Mouse (Mus musculus): ENCODE results near the gene Snx29. TPM values are rescaled to one million over a fixed set of nuclear protein-coding genes. Genes with fewer than 3 reads are reported as not detected.

The Snx29 gene
- polyA plus RNA-seq, 1 experiment from 2014 or later: 15.3 TPM

DNA sequence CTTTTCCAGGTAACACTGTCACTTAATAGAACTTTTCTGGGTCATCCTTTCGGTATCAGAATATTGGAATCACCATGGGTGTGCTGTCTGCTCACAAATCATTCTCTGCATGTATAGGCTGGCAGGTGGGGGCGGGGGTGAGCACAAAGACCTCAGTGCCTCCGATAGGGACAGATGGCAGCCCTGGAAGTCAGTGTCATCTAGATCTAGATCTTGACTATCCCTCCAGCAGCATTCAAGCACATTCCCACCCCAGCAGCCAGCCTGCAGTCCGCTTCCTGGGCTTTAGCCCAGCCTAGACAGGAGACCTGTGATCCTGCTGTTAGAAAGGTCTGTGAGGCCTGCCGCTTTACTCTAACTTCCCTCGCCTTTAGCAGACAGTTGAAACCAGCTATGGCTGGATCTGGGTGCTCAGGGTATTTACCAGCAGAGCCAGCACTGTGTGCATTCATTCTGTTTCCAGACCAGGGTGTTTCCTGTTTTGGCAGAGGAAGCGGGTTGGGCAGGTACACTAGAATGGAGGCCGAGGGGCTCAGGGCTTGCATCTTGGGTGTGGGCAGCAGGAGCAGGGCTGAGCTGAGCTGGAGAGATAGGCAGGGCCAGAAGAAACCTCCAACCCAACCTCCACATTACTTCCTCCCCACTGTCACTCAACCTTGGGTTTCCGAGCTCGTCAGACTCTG lies 203.5 kb downstream of the Snx29 start:
- Histone ChIP-seq H3K4me2 (replicated peaks; ENCODE audit: low read depth, low read length) (no peak overlapping the region), H3K9ac (ENCODE audit: low read depth, low read length) (no peak overlapping the region), H3K27ac (ENCODE audit: low read depth, low read length) (no peak overlapping the region), H3K4me1 (replicated peaks; ENCODE audit: control insufficient read depth, insufficient read depth, low read length) (no peaks in the 10 kb centered on the region; the same call in 1 of the 2 replicates), H3K9me3 (ENCODE audit: control insufficient read depth, low read length) (no peaks in the 10 kb centered on the region), H3K36me3 (ENCODE audit: control insufficient read depth, insufficient read depth, low read length) (no peaks in the 10 kb centered on the region), H3K4me3 (ENCODE audit: low read depth, low read length) (no peak overlapping the region), H3K27me3 (ENCODE audit: control insufficient read depth, insufficient read depth, low read length) (no peaks in the 10 kb centered on the region)
- DNase-seq (ENCODE audit: low spot score): no peak
- 82% methylated on average over 10 of the region's 10 CpGs for WGBS
- ATAC-seq (ENCODE audit: low FRiP score): no peak

DNA sequence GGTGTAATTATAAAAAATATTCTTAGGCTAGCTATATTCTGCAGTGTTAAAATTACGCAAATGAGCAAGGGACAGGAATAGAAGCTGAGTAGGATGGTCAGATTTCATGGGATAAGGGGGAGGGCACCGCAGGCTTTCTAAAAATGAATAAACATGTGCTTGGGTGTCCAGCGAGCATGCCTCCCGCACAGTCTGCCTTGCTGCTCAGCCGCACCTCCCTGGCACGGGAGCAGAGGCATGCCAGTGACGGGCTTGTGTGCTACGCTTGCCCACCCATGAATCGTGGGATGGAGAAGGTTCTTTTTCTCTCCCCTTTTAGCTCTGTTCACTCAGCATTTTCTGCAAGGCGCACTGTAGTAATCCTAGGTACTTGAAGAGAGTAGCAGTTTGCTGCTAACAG lies 204.3 kb downstream of the Snx29 start:
- Histone ChIP-seq H3K27ac (ENCODE audit: low read depth, low read length) (no peak overlapping the region), H3K9ac (ENCODE audit: low read depth, low read length) (no peak overlapping the region), H3K4me1 (replicated peaks; ENCODE audit: control insufficient read depth, insufficient read depth, low read length) (no peaks in the 10 kb centered on the region; the same call in 1 of the 2 replicates), H3K27me3 (ENCODE audit: control insufficient read depth, insufficient read depth, low read length) (no peaks in the 10 kb centered on the region), H3K36me3 (ENCODE audit: control insufficient read depth, insufficient read depth, low read length) (no peaks in the 10 kb centered on the region), H3K4me3 (ENCODE audit: low read depth, low read length) (no peak overlapping the region), H3K9me3 (ENCODE audit: control insufficient read depth, low read length) (no peaks in the 10 kb centered on the region), H3K4me2 (replicated peaks; ENCODE audit: low read depth, low read length) (no peak overlapping the region)
- no peak for DNase-seq (ENCODE audit: low spot score)
- no peak for ATAC-seq (ENCODE audit: low FRiP score)
- WGBS: 86% methylated on average over 10 of the region's 10 CpGs

DNA sequence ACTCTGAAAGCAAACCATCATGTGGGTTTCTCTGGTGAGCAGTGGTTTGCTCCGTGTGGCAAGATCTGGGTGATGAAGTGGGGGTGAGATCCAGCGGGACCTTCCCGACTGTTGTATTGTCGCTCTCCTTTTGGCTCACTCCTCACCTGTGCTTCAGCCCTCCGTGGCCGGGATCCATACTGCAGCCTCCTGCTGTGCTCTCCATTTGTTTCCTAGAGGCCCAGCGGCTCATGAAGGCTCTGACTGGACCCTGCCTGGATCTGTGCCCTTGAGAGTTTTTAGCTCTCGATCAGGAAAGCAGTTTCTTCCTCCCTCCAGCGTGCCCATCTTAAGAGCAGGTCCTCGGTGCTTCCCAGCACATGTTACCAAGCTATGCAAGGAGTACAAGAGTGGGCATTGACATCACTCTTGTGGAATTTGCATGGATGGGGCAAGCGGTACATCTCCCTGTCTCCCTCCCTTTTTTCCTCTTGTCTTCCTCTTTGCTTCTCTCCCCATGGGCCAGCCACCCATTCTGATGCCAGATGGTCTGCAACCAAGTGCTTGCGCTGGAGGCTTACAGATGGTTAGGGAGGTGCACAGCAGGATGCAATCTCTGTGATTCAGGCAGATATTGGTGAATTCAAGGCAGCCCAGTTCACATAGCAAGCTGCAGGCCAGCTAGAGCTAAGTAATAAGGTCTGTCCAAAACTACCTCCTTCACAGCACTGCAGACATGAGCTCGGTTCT lies 207.9 kb downstream of the Snx29 start:
- ATAC-seq (ENCODE audit: low FRiP score) (no peak), DNase-seq (ENCODE audit: low spot score) (no peak)
- Histone ChIP-seq H3K4me1 (replicated peaks; ENCODE audit: control insufficient read depth, insufficient read depth, low read length) (no peaks in the 10 kb centered on the region; the same call in 1 of the 2 replicates), H3K9ac (ENCODE audit: low read depth, low read length) (no peak overlapping the region), H3K27me3 (ENCODE audit: control insufficient read depth, insufficient read depth, low read length) (no peaks in the 10 kb centered on the region), H3K36me3 (ENCODE audit: control insufficient read depth, insufficient read depth, low read length) (no peaks in the 10 kb centered on the region), H3K9me3 (ENCODE audit: control insufficient read depth, low read length) (no peaks in the 10 kb centered on the region), H3K27ac (ENCODE audit: low read depth, low read length) (no peak overlapping the region), H3K4me2 (replicated peaks; ENCODE audit: low read depth, low read length) (no peak overlapping the region), H3K4me3 (ENCODE audit: low read depth, low read length) (no peak overlapping the region)
- WGBS: 47% methylated on average over 13 of the region's 13 CpGs

DNA sequence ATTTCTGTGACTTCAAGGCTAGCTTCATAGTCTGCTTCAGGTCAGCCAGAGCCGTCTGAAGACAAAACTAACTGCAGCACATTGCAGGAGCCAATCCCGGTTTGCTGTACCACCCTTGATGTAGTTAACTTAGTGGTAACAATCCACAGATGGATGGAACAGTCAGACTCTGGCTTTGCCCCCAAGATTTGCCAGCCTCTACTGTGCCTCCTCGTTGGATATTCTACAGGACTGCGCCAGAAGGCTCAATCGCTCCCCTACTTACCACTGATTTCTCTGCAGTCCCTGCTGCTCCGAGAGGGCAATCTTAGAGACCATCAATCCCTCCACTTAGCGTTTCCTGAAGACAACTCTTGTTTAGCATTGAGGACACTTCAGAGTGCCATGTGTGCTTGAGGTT lies 208.7 kb downstream of the Snx29 start:
- no peak overlapping the region for H3K4me2 ChIP-seq (replicated peaks; ENCODE audit: low read depth, low read length)
- WGBS: 92% methylated on average over 7 of the region's 7 CpGs
- H3K9me3 ChIP-seq (ENCODE audit: control insufficient read depth, low read length): no peaks in the 10 kb centered on the region
- no peaks in the 10 kb centered on the region for H3K4me1 ChIP-seq (replicated peaks; ENCODE audit: control insufficient read depth, insufficient read depth, low read length)
- DNase-seq (ENCODE audit: low spot score): no peak
- H3K36me3 ChIP-seq (ENCODE audit: control insufficient read depth, insufficient read depth, low read length): no peaks in the 10 kb centered on the region
- no peak for ATAC-seq (ENCODE audit: low FRiP score)
- H3K9ac ChIP-seq (ENCODE audit: low read depth, low read length): no peak overlapping the region
- no peak overlapping the region for H3K27ac ChIP-seq (ENCODE audit: low read depth, low read length)
- no peaks in the 10 kb centered on the region for H3K27me3 ChIP-seq (ENCODE audit: control insufficient read depth, insufficient read depth, low read length)
- no peak overlapping the region for H3K4me3 ChIP-seq (ENCODE audit: low read depth, low read length)

GRCm38 (mm10) chr16:11532592-11532991 lies 209.9 kb downstream of the Snx29 start:
- Histone ChIP-seq H3K4me1 (replicated peaks; ENCODE audit: control insufficient read depth, insufficient read depth, low read length) (no peaks in the 10 kb centered on the region), H3K36me3 (ENCODE audit: control insufficient read depth, insufficient read depth, low read length) (no peaks in the 10 kb centered on the region), H3K9ac (ENCODE audit: low read depth, low read length) (no peak overlapping the region), H3K27me3 (ENCODE audit: control insufficient read depth, insufficient read depth, low read length) (no peaks in the 10 kb centered on the region), H3K4me2 (replicated peaks; ENCODE audit: low read depth, low read length) (no peak overlapping the region), H3K9me3 (ENCODE audit: control insufficient read depth, low read length) (no peaks in the 10 kb centered on the region), H3K27ac (ENCODE audit: low read depth, low read length) (no peak overlapping the region), H3K4me3 (ENCODE audit: low read depth, low read length) (no peak overlapping the region)
- ATAC-seq (ENCODE audit: low FRiP score): no peak
- 73% methylated on average over 8 of the region's 8 CpGs for WGBS
- DNase-seq (ENCODE audit: low spot score): no peak

GRCm38 (mm10) chr16:11533441-11533840 lies 210.7 kb downstream of the Snx29 start:
- Histone ChIP-seq H3K9me3 (ENCODE audit: control insufficient read depth, low read length) (no peaks in the 10 kb centered on the region), H3K9ac (ENCODE audit: low read depth, low read length) (no peak overlapping the region), H3K27ac (ENCODE audit: low read depth, low read length) (no peak overlapping the region), H3K4me2 (replicated peaks; ENCODE audit: low read depth, low read length) (no peak overlapping the region), H3K4me1 (replicated peaks; ENCODE audit: control insufficient read depth, insufficient read depth, low read length) (no peaks in the 10 kb centered on the region), H3K27me3 (ENCODE audit: control insufficient read depth, insufficient read depth, low read length) (no peaks in the 10 kb centered on the region), H3K36me3 (ENCODE audit: control insufficient read depth, insufficient read depth, low read length) (no peaks in the 10 kb centered on the region), H3K4me3 (ENCODE audit: low read depth, low read length) (no peak overlapping the region)
- ATAC-seq (ENCODE audit: low FRiP score): no peak
- no peak for DNase-seq (ENCODE audit: low spot score)
- 81% methylated on average over 3 of the region's 3 CpGs for WGBS

DNA sequence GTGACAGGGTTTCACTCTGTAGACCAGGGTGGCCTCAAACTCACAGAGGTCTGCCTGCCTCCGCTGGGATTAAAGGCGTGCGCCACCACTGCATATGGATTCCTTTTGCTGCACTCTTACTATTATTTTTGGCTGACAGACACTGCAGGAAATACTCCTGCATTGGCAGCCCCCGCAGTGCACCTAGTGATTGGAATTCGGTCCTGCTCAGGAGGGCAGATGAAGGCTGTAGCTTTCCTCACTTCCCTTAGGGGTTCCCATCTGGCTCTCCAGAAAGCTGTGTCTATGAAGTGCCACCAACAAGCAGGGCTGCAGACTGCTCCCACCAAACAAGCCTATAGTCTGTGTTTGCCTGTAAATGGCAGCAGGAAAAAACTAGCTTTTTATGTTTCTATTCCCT lies 215.0 kb downstream of the Snx29 start:
- no peak overlapping the region for H3K9ac ChIP-seq (ENCODE audit: low read depth, low read length)
- no peaks in the 10 kb centered on the region for H3K36me3 ChIP-seq (ENCODE audit: control insufficient read depth, insufficient read depth, low read length)
- no peak overlapping the region for H3K4me2 ChIP-seq (replicated peaks; ENCODE audit: low read depth, low read length)
- no peaks in the 10 kb centered on the region for H3K27me3 ChIP-seq (ENCODE audit: control insufficient read depth, insufficient read depth, low read length)
- H3K4me3 ChIP-seq (ENCODE audit: low read depth, low read length): no peak overlapping the region
- 47% methylated on average over 5 of the region's 5 CpGs for WGBS
- H3K4me1 ChIP-seq (replicated peaks; ENCODE audit: control insufficient read depth, insufficient read depth, low read length): no peaks in the 10 kb centered on the region
- no peaks in the 10 kb centered on the region for H3K9me3 ChIP-seq (ENCODE audit: control insufficient read depth, low read length)
- no peak for ATAC-seq (ENCODE audit: low FRiP score)
- H3K27ac ChIP-seq (ENCODE audit: low read depth, low read length): no peak overlapping the region
- DNase-seq (ENCODE audit: low spot score): no peak

DNA sequence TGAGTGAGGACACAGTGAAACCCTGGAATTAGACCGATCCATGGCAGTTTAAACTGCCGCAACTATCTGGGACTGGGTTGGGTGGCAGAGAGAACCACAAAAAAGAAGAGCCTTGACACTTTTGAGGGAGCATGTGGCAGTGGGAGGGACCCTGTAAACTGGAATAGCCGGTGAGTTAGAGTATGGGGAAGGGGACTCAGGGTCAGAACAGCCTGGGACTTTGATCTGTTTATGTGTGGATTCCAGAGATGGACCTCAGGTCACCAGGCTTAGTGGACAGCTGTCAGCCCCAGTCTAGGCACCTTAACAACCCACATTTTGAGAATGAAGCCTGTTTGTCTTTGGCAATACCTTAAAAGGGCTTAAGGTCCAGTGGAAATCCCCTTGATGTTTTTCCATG lies 215.5 kb downstream of the Snx29 start:
- Histone ChIP-seq H3K27ac (ENCODE audit: low read depth, low read length) (no peak overlapping the region), H3K4me1 (replicated peaks; ENCODE audit: control insufficient read depth, insufficient read depth, low read length) (no peaks in the 10 kb centered on the region), H3K9me3 (ENCODE audit: control insufficient read depth, low read length) (no peaks in the 10 kb centered on the region), H3K9ac (ENCODE audit: low read depth, low read length) (no peak overlapping the region), H3K27me3 (ENCODE audit: control insufficient read depth, insufficient read depth, low read length) (no peaks in the 10 kb centered on the region), H3K36me3 (ENCODE audit: control insufficient read depth, insufficient read depth, low read length) (no peaks in the 10 kb centered on the region), H3K4me2 (replicated peaks; ENCODE audit: low read depth, low read length) (no peak overlapping the region), H3K4me3 (ENCODE audit: low read depth, low read length) (no peak overlapping the region)
- DNase-seq (ENCODE audit: low spot score): peak; percentile 34
- 53% methylated on average over 3 of the region's 3 CpGs for WGBS
- ATAC-seq (ENCODE audit: low FRiP score): no peak

DNA sequence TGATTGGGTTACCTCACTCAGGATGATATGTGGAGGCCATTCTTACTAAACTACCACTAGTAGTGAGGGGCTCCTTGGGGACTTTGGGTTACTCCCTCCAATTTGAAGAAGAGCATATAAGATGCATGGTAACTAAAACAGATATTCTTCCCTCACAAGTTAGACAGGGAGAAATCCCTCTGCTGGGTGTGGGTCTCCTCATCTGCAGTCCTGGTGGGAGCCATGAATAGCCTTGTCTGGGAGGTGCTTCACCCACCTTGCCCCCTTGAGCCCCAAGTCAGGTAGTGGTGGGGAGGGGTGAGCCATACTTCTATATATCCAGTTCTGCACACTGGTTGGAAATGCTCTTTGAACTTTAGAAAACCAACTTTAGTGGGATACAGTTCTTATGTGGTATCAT lies 218.3 kb downstream of the Snx29 start:
- no peak for ATAC-seq (ENCODE audit: low FRiP score)
- H3K27me3 ChIP-seq (ENCODE audit: control insufficient read depth, insufficient read depth, low read length): no peaks in the 10 kb centered on the region
- no peak overlapping the region for H3K4me3 ChIP-seq (ENCODE audit: low read depth, low read length)
- H3K4me2 ChIP-seq (replicated peaks; ENCODE audit: low read depth, low read length): no peak overlapping the region
- no peaks in the 10 kb centered on the region for H3K9me3 ChIP-seq (ENCODE audit: control insufficient read depth, low read length)
- no peak for DNase-seq (ENCODE audit: low spot score)
- no peaks in the 10 kb centered on the region for H3K36me3 ChIP-seq (ENCODE audit: control insufficient read depth, insufficient read depth, low read length)
- no peak overlapping the region for H3K9ac ChIP-seq (ENCODE audit: low read depth, low read length)
- no peaks in the 10 kb centered on the region for H3K4me1 ChIP-seq (replicated peaks; ENCODE audit: control insufficient read depth, insufficient read depth, low read length)
- no peak overlapping the region for H3K27ac ChIP-seq (ENCODE audit: low read depth, low read length)

Measured in hindbrain, embryonic 11.5 days (tissue).